Mouse (Mus musculus) limb, embryonic 11.5 days (tissue): Measurements from ENCODE around the gene Hcar1. TPM values are rescaled to one million over a fixed set of nuclear protein-coding genes. Genes with fewer than 3 reads are reported as not detected.

Experiments
- ATAC-seq: fragments of 200-750 bp; cut with Nextera tagmentation; 2 replicates; pipeline ENCODE4 v1.8.0; 2017; ENCODE audit warnings: low read depth; ENCODE audit not compliant: insufficient number of reproducible peaks, low FRiP score, low TSS enrichment
- DNase-seq: peaks from one replicate; pipeline ENCODE4 v3.0.0-alpha.2; 2015; ENCODE audit warnings: low spot score
- H3K27ac ChIP-seq: fragments of 300-500 bp; sonication (generic); replicated peaks from 2 replicates; pipeline ENCODE4 v1.5.1; 2014; ENCODE audit warnings: low read depth, mild to moderate bottlenecking, low read length
- H3K27me3 ChIP-seq: fragments of 300-500 bp; sonication (generic); 2 replicates; pipeline ENCODE4 v1.6.1; 2014; ENCODE audit warnings: mild to moderate bottlenecking, low read length, mixed read lengths; ENCODE audit not compliant: control insufficient read depth, insufficient read depth
- H3K36me3 ChIP-seq: fragments of 300-500 bp; sonication (generic); 2 replicates; pipeline ENCODE4 v1.6.1; 2014; ENCODE audit warnings: mild to moderate bottlenecking, low read length, moderate library complexity, mixed read lengths; ENCODE audit not compliant: control insufficient read depth, insufficient read depth
- H3K4me1 ChIP-seq: fragments of 300-500 bp; sonication (generic); 2 replicates; pipeline ENCODE4 v1.6.1; 2014; ENCODE audit warnings: low read length, mixed read lengths; ENCODE audit not compliant: control insufficient read depth, insufficient read depth
- H3K4me2 ChIP-seq: fragments of 300-500 bp; sonication (generic); 2 replicates; pipeline ENCODE4 v1.6.1; 2014; ENCODE audit warnings: low read depth, mild to moderate bottlenecking, moderate library complexity; ENCODE audit not compliant: severe bottlenecking
- H3K4me3 ChIP-seq: fragments of 300-500 bp; sonication (generic); 2 replicates; pipeline ENCODE4 v1.5.1; 2014; ENCODE audit warnings: low read depth, low read length
- H3K9ac ChIP-seq: fragments of 300-500 bp; sonication (generic); 2 replicates; pipeline ENCODE4 v1.6.1; 2014; ENCODE audit warnings: mild to moderate bottlenecking, low read length
- H3K9me3 ChIP-seq: fragments of 300-500 bp; sonication (generic); 2 replicates; pipeline ENCODE4 v1.6.1; 2016; ENCODE audit warnings: low read length; ENCODE audit not compliant: control insufficient read depth
- WGBS: fragments of 180-500 bp; shearing (Covaris S2); extraction: QIAGEN DNeasy Blood & Tissue Kit; methylation state at CpG from one replicate; pipeline ENCODE4 v1.1.7; 2014; 5-methylcytosine and 5-hydroxymethylcytosine counted together
- polyA plus RNA-seq: library from polyadenylated mRNA; unstranded; fragments of >200 nt; fragmentation: Nextera tagmentation; extraction: Ambion mirVana; gene quantifications from 2 replicates; pipeline ENCODE4 v1.2.1, GENCODE M21; 2014

Gene Hcar1
- 0.11 TPM in 1 of 2 replicates, not detected in the other for polyA plus RNA-seq

DNA sequence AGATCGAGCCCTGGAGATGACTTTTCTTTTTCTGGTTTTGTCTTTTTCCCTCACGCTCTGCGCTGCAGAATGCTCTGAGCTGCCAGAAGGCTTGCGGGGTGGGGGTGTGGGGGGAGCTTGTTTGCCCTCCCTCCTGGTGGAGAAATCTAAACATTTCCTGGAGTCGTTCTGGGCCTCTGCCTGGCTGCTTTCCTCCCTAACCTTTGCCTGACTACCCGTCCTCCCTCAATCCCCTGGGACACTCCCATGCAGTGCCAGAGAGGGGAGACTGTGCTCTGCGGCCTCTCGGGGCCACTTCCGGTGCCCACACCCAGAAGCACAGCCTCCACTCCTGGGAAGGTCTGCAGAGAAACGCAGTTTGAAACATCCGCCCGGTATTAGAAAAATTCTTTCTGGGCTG lies at the start of gene Hcar1:
Gene Hcar1 (minus strand): TSS at position 93 of the 400 bp plus-strand sequence.
- no peak within 1 kb of the TSS for H3K9ac ChIP-seq
- no peaks in the 10 kb centered on the region for H3K9me3 ChIP-seq
- no peaks in the 10 kb centered on the region for H3K36me3 ChIP-seq
- no peak within 1 kb of the TSS for H3K4me2 ChIP-seq
- H3K27me3 ChIP-seq, result no peaks in the 10 kb centered on the region
- H3K4me1 ChIP-seq, result peaks cover 3% of the 10 kb centered on the region; the same call in 1 of the 2 replicates
- ATAC-seq, result no peak
- WGBS, result 73% methylated on average over 12 of the region's 12 CpGs
- DNase-seq, result no peak
- no peak within 1 kb of the TSS for H3K27ac ChIP-seq
- no peak within 1 kb of the TSS for H3K4me3 ChIP-seq

DNA sequence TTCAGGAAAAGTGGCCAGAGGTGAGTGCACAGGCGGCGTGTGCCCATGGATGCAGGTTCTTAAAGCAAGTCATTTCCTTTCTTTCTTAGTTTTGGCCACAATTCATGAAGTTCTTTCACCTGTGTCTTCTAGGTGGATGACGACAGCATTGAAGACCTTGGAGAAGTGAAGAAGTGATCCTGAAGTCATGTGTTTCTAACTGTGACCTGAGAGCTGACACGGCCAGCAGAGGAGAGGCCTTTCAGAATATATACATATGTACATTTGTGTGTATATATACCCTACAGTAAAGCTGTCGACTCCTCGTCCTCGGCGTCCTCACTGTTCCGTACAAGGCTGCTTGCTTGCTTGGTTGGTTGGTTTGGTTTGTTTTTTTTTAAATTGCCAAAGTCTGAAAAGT lies 47.3 kb upstream of the Hcar1 start, which contains the start of gene Gm43518:
Gene Gm43518 (plus strand): TSS at position 301 of the 400 bp plus-strand sequence.
- no peak for DNase-seq
- no peaks in the 10 kb centered on the region for H3K4me1 ChIP-seq
- H3K27ac ChIP-seq, result no peak within 1 kb of the TSS
- no peak within 1 kb of the TSS for H3K4me3 ChIP-seq
- WGBS, result 94% methylated on average over 9 of the region's 9 CpGs
- ATAC-seq, result no peak
- no peaks in the 10 kb centered on the region for H3K9me3 ChIP-seq
- peaks cover 18% of the 10 kb centered on the region; the same call in 1 of the 2 replicates for H3K36me3 ChIP-seq
- no peak within 1 kb of the TSS for H3K4me2 ChIP-seq
- no peak within 1 kb of the TSS for H3K9ac ChIP-seq
- no peaks in the 10 kb centered on the region for H3K27me3 ChIP-seq

DNA sequence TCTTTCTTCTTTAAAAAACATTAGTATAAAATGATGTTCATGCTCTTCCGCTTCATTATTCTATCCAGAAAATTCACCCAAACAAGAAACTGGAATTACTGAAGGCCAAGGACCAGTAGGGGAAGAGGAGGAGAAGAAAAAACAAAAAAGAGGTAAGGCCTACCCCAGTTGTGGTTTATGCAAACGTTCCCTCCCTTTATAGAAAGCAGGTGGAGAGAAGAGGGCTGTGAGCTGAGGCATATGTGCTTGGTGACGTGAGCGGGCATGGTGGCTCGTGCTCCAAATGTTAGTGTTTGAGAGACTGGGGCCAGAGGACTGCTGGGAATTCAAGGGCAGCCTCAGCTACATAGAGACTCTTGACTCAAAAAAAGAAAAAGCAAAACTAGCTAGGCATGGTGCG lies 42.3 kb upstream of the Hcar1 start:
- WGBS, result 89% methylated on average over 6 of the region's 6 CpGs
- no peak overlapping the region for H3K4me2 ChIP-seq
- no peaks in the 10 kb centered on the region for H3K4me1 ChIP-seq
- H3K9ac ChIP-seq, result no peak overlapping the region
- ATAC-seq (no peak), DNase-seq (no peak)
- no peaks in the 10 kb centered on the region for H3K27me3 ChIP-seq
- H3K4me3 ChIP-seq, result no peak overlapping the region
- no peaks in the 10 kb centered on the region for H3K9me3 ChIP-seq
- H3K27ac ChIP-seq, result no peak overlapping the region
- H3K36me3 ChIP-seq, result peaks cover 27% of the 10 kb centered on the region; the same call in 1 of the 2 replicates

DNA sequence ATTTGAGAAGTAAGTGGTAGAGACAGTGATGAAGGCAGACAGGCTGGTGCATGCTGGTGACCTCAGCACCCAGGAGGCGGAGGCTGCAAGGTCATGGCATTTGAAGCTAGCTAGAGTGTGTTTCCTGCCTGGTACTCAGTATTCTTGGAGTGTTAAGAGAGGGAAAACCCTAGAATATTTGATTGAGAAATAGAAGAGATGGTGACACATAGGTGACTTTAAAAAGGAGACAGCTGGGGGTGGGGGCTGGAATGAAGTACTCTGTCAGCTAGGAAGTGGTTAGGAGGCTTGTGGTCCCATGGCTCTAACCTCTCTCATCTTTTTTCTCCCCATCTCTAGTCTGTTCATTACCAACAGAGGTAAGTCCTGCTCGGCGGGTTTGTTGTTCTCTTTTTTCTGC lies 35.0 kb upstream of the Hcar1 start:
- no peaks in the 10 kb centered on the region for H3K27me3 ChIP-seq
- H3K27ac ChIP-seq, result no peak overlapping the region
- DNase-seq (no peak), ATAC-seq (no peak)
- no peak overlapping the region for H3K9ac ChIP-seq
- no peak overlapping the region for H3K4me2 ChIP-seq
- no peak overlapping the region for H3K4me3 ChIP-seq
- H3K4me1 ChIP-seq, result no peaks in the 10 kb centered on the region
- 94% methylated on average over 3 of the region's 3 CpGs for WGBS
- H3K36me3 ChIP-seq, result peaks cover 12% of the 10 kb centered on the region
- no peaks in the 10 kb centered on the region for H3K9me3 ChIP-seq

DNA sequence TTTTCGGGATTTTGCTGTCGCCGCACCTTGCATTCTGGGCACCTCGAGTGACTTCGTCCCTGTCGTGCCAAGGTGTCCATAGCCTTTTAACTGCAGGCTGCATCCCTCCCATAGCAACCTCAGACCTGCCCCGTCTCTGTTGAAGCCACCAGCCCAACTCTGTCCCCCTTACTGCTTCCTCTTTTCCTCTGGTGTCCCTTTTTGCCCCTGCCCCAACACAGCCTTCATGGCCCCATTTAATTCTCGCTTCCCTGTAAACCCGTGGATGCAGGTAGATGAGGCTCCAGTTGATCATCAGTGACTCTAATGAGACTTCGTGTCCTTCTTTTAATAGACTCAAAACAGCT lies 27.8 kb upstream of the Hcar1 start:
- H3K9ac ChIP-seq, result peak overlapping the region; percentile 96
- peak overlapping the region; percentile 65 for H3K4me2 ChIP-seq
- peaks cover 11% of the 10 kb centered on the region for H3K36me3 ChIP-seq
- H3K27me3 ChIP-seq, result no peaks in the 10 kb centered on the region
- DNase-seq, result no peak
- H3K4me1 ChIP-seq, result peaks cover 5% of the 10 kb centered on the region
- peak overlapping the region; percentile 9; the same call in 1 of the 2 replicates for H3K27ac ChIP-seq
- H3K9me3 ChIP-seq, result no peaks in the 10 kb centered on the region
- H3K4me3 ChIP-seq, result peak overlapping the region; percentile 72
- 4% methylated on average over 10 of the region's 10 CpGs for WGBS
- no peak for ATAC-seq

DNA sequence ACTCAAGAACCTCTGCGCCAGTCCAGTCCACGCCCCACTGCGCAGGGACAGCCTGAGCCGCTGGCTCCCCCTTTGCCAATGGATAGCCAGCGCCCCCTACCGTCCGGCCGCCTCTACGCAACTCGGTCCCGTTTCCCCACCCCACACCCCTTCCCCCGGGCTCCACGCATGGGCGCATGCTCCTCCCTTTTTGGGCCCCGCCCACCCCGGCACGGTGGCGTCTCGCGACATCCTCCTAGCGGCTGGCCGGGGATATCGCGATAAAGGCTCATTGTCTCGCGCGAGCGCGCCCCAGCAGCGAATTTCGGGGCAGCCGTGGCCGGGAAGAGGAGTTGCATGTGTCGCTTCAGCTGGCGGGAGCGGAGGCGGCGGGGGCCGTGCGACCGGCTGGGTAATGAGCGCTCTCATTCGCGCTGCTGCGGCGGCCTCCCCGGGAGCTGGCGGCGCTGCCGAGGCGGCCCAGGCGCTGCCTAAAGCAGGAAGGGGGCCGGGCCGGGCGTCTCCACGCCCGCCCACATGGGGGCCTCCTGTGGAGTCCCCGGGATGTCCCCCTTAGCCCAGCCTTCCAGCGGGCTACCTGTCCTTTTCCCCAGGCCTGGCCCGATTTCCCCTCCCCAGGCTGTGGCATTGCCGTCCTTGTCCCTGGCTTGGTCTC lies 27.3 kb upstream of the Hcar1 start, which contains the start of gene Denr:
Gene Denr (plus strand): TSS at position 200 of the 655 bp plus-strand sequence.
- peak within 1 kb of the TSS; percentile 9; the same call in 1 of the 2 replicates for H3K27ac ChIP-seq
- peak within 1 kb of the TSS; percentile 96 for H3K9ac ChIP-seq
- peak; percentile 100 for DNase-seq
- under 1% methylated on average over 58 of the region's 61 CpGs for WGBS
- H3K4me1 ChIP-seq, result peaks cover 5% of the 10 kb centered on the region
- H3K4me3 ChIP-seq, result peak within 1 kb of the TSS; percentile 72
- ATAC-seq, result peak; percentile 91
- H3K4me2 ChIP-seq, result peak within 1 kb of the TSS; percentile 65
- no peaks in the 10 kb centered on the region for H3K27me3 ChIP-seq
- no peaks in the 10 kb centered on the region for H3K9me3 ChIP-seq
- H3K36me3 ChIP-seq, result peaks cover 11% of the 10 kb centered on the region

DNA sequence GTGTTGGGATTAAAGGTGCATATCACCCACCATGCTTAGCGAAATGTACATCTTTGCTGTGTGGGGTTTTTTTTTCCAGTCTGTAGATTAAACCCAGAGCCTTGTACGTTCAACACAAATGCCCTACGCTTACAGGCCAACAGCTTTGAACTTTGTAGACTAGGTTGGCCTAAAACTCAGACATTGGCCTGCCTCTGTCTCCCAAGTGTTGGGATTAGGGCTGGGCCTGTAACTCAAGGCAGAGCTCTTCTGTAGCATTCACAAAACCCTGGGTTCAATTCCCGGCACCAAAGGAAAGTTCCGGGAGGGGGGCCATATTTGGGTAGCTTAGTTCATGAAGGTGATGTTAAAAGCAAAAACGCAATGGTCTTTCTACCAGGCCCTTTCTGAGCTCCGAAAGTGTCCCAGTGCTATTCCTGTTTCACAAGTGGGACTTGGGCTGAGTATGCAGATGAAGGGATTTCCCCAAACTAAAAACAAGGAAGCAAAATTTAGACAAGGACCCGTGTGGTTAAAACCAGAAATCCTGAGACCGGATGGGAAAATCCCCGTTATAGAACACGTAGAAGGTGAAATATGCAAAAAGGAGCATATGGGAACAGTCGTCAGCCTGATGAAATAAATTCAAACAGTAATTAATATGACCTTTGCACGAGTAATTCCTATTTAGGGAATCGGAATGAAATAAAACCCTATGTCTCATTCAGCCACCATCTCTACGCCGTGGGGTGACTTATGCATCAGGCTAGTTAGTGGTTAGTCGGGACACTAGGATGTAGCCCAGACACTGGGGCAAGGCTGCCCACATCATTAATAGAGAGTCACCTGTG lies 26.5 kb upstream of the Hcar1 start:
- H3K36me3 ChIP-seq, result peaks cover 11% of the 10 kb centered on the region
- ATAC-seq, result no peak
- H3K27me3 ChIP-seq, result no peaks in the 10 kb centered on the region
- WGBS, result 73% methylated on average over 17 of the region's 17 CpGs
- H3K9me3 ChIP-seq, result no peaks in the 10 kb centered on the region
- H3K4me3 ChIP-seq, result peak overlapping the region; percentile 72
- DNase-seq, result no peak
- H3K4me2 ChIP-seq, result no peak overlapping the region
- H3K9ac ChIP-seq, result no peak overlapping the region
- no peak overlapping the region for H3K27ac ChIP-seq
- H3K4me1 ChIP-seq, result peaks cover 5% of the 10 kb centered on the region

DNA sequence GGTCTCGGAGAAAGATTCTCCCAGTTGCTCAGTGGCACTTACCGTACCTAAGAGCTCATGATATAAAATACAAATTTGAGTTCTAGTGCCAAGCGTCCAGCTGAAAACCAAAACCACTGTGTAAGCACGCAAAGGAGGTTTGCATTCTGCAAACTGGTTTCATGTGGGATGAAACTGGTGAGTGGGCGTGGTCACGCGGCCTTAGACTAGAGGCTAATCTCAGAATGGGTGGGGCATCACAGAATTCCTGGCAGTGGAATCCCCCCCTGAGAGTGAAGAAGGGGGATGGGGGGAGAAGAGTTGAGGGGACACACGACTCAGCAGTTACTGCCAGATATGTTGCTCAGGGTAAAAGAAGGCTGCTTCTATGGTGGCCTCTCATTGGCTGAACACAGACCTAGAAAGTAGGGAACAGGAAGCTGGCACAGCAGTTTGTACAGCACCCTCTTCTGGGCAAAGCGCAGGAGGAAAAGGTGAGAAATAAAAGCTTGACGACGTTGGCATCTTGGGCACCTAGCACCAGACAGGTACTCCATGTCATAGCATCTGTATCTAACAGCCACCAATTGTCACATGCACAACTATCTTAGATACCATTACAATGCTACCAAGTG lies 24.3 kb upstream of the Hcar1 start:
- peaks cover 5% of the 10 kb centered on the region for H3K4me1 ChIP-seq
- ATAC-seq (no peak), DNase-seq (no peak)
- H3K9me3 ChIP-seq, result no peaks in the 10 kb centered on the region
- peaks cover 6% of the 10 kb centered on the region for H3K36me3 ChIP-seq
- H3K27ac ChIP-seq, result no peak overlapping the region
- H3K4me3 ChIP-seq, result no peak overlapping the region
- no peak overlapping the region for H3K4me2 ChIP-seq
- no peak overlapping the region for H3K9ac ChIP-seq
- no peaks in the 10 kb centered on the region for H3K27me3 ChIP-seq
- WGBS, result 72% methylated on average over 11 of the region's 11 CpGs
